Comparison of ENCODE assay signal across 9 mouse cellular contexts in genomic region chr2:163531917-163532316, GRCm38 (mm10). TPM values are rescaled to one million over a fixed set of nuclear protein-coding genes. Genes with fewer than 3 reads are reported as not detected.
DNase-seq lines count a peak whose midpoint lies in the region; ATAC-seq and TF ChIP-seq lines count a peak whose summit lies in the region.
"Had no signal": no experiment of that assay in that cellular context is flagged by ENCODE, and none has a peak within 500 bp of the region (broad histone marks: within the 10 kb centered on the region; RNA-seq: fewer than 3 reads in every experiment).

No protein-coding gene starts in this region.

- H3K9ac ChIP-seq in ES-Bruce4 (ENCODE audit: low read depth, poor library complexity, severe bottlenecking): no peak overlapping the region
- H3K9ac ChIP-seq: liver, embryonic 15.5 days had no signal

- no peaks in the 10 kb centered on the region for H3K4me1 ChIP-seq in ES-Bruce4 (ENCODE audit: control insufficient read depth, insufficient read depth, low read length)
- H3K4me1 ChIP-seq in heart, embryonic 10.5 days: peaks cover 13% of the 10 kb centered on the region
- H3K4me1 ChIP-seq in small intestine, adult 2 months (ENCODE audit: control insufficient read depth, insufficient read depth, insufficient read length, low read length): peaks cover 29% of the 10 kb centered on the region

- no peaks in the 10 kb centered on the region for H3K27me3 ChIP-seq in ES-Bruce4 (ENCODE audit: control insufficient read depth, insufficient read depth, low read length, poor library complexity, severe bottlenecking)
- H3K27me3 ChIP-seq in heart, embryonic 10.5 days (ENCODE audit: insufficient read depth, poor library complexity, severe bottlenecking): peaks cover 31% of the 10 kb centered on the region
- no peaks in the 10 kb centered on the region for H3K27me3 ChIP-seq in small intestine, adult 2 months (ENCODE audit: control insufficient read depth, insufficient read depth, low read length)

- peak; percentile 92 for TF ChIP-seq CTCF in ES-Bruce4 (IDR thresholded peaks at IDR 0.05; ENCODE audit: low read depth, low read length)
- TF ChIP-seq CTCF in small intestine, adult 2 months (IDR thresholded peaks at IDR 0.05; ENCODE audit: extremely low read depth, insufficient read length, insufficient replicate concordance, low read depth, low read length): peak; percentile 91; the same call in 1 of the 2 replicates

- 12% methylated on average over 9 of the region's 9 CpGs for WGBS in heart, embryonic 10.5 days
- 3% methylated on average over 9 of the region's 9 CpGs for WGBS in small intestine, adult 2 months

- no peak for TF ChIP-seq EP300 in ES-Bruce4 (IDR thresholded peaks at IDR 0.05; ENCODE audit: insufficient read depth, low read depth, low read length)

- H3K9me3 ChIP-seq in ES-Bruce4 (replicated peaks; ENCODE audit: control insufficient read depth, insufficient read depth, low read length, poor library complexity, severe bottlenecking): no peaks in the 10 kb centered on the region
- H3K9me3 ChIP-seq in heart, embryonic 10.5 days: no peaks in the 10 kb centered on the region
- H3K9me3 ChIP-seq: liver, embryonic 15.5 days had no signal

- peak; percentile 78 for DNase-seq in adrenal gland, adult 2 months
- DNase-seq in embryo, embryonic 10.5 days (ENCODE audit: low spot score): peak; percentile 90
- peak; percentile 85 for DNase-seq in heart, embryonic 10.5 days (ENCODE audit: low spot score)
- peak; percentile 23 to 79 for DNase-seq in layer of hippocampus, adult 8-10 months (ENCODE audit: low spot score in 2 of 2)
- DNase-seq in lung, postnatal 36 days: peak; percentile 89

- ATAC-seq in inflammation-experienced regulatory T-cells, adult 6 months: no peak

- H3K27ac ChIP-seq in ES-Bruce4 (ENCODE audit: insufficient read depth, low read length): no peak overlapping the region
- no peak overlapping the region; the same call in 1 of the 2 replicates for H3K27ac ChIP-seq in heart, embryonic 10.5 days
- H3K27ac ChIP-seq in small intestine, adult 2 months (ENCODE audit: insufficient read depth, low read depth, low read length): 0 out of 2 replicates have a peak overlapping the region, but pooled peaks have one; percentile 14
- H3K27ac ChIP-seq: liver, embryonic 15.5 days had no signal

- TF ChIP-seq POLR2A in ES-Bruce4 (IDR thresholded peaks at IDR 0.05; ENCODE audit: insufficient read depth, low read length): no peak
- TF ChIP-seq POLR2A in small intestine, adult 2 months (IDR thresholded peaks at IDR 0.05; ENCODE audit: low read depth, low read length): no peak

- H3K36me3 ChIP-seq in ES-Bruce4 (ENCODE audit: control insufficient read depth, insufficient read depth, low read length, poor library complexity, severe bottlenecking): no peaks in the 10 kb centered on the region
- no peaks in the 10 kb centered on the region for H3K36me3 ChIP-seq in heart, embryonic 10.5 days
- peaks cover 30% of the 10 kb centered on the region for H3K36me3 ChIP-seq in small intestine, adult 2 months (ENCODE audit: control insufficient read depth, insufficient read depth, low read length)
- H3K36me3 ChIP-seq: liver, embryonic 15.5 days had no signal

- H3K4me3 ChIP-seq in ES-Bruce4 (ENCODE audit: low read depth, low read length): no peak overlapping the region
- no peak overlapping the region for H3K4me3 ChIP-seq in heart, embryonic 10.5 days
- H3K4me3 ChIP-seq in small intestine, adult 2 months (ENCODE audit: low read depth, low read length): no peak overlapping the region
- H3K4me3 ChIP-seq: liver, embryonic 15.5 days had no signal

RNA-seq across cellular contexts. Expression of gene Hnf4a, which starts 25.3 kb away (rescaled TPM):
- polyA plus RNA-seq in ES-Bruce4 (2011; ENCODE audit: insufficient read depth, insufficient read length, low read depth, missing spikeins): not detected in 2 replicates
- 1 to 10 TPM in 1 of 2 experiments, under 1 TPM in 1; 0.14 to 1.1 TPM for total RNA-seq in adrenal gland, adult 2 months (2021)
- 0.15 TPM in 1 of 2 replicates, not detected in the other for polyA plus RNA-seq in adrenal gland, adult 2 months (2012; rRNA removed)
- polyA plus RNA-seq in heart, embryonic 10.5 days (2016; fragmentation: Nextera tagmentation; extraction: Ambion mirVana): 0.02 and 4.4 TPM in 2 replicates
- total RNA-seq in layer of hippocampus, adult 8-10 months (2022): not detected
- polyA plus RNA-seq in small intestine, adult 2 months (2012; rRNA removed): 179 and 397 TPM in 2 replicates
- polyA plus RNA-seq in inflammation-experienced regulatory T-cells, adult 6 months (2017; shearing (Covaris generic)): not detected

RNA-seq across cellular contexts. Expression of gene R3hdml, which starts 39.8 kb away (rescaled TPM):
- not detected in 2 replicates for polyA plus RNA-seq in ES-Bruce4 (2011; ENCODE audit: insufficient read depth, insufficient read length, low read depth, missing spikeins)
- not detected for total RNA-seq in adrenal gland, adult 2 months (2021)
- not detected in 2 replicates for polyA plus RNA-seq in adrenal gland, adult 2 months (2012; rRNA removed)
- polyA plus RNA-seq in heart, embryonic 10.5 days (2016; fragmentation: Nextera tagmentation; extraction: Ambion mirVana): 0.20 TPM in 1 of 2 replicates, not detected in the other
- not detected for total RNA-seq in layer of hippocampus, adult 8-10 months (2022)
- 0.11 and 2.7 TPM in 2 replicates for polyA plus RNA-seq in small intestine, adult 2 months (2012; rRNA removed)
- polyA plus RNA-seq in inflammation-experienced regulatory T-cells, adult 6 months (2017; shearing (Covaris generic)): not detected
- polyA plus RNA-seq: liver, embryonic 15.5 days had no signal

RNA-seq across cellular contexts. Expression of gene Fitm2, which starts 59.5 kb away (rescaled TPM):
- 4.4 and 4.9 TPM in 2 replicates for polyA plus RNA-seq in ES-Bruce4 (2011; ENCODE audit: insufficient read depth, insufficient read length, low read depth, missing spikeins)
- total RNA-seq in adrenal gland, adult 2 months (2021): 100 to 1,000 TPM in 1 of 2 experiments, 10 to 100 TPM in 1; 88.8 to 102 TPM
- 58.7 and 60.9 TPM in 2 replicates for polyA plus RNA-seq in adrenal gland, adult 2 months (2012; rRNA removed)
- polyA plus RNA-seq in heart, embryonic 10.5 days (2016; fragmentation: Nextera tagmentation; extraction: Ambion mirVana): 13.0 and 19.2 TPM in 2 replicates
- 10 to 100 TPM; 17.0 to 23.5 (median 20.7) TPM for total RNA-seq in layer of hippocampus, adult 8-10 months (2022)
- polyA plus RNA-seq in small intestine, adult 2 months (2012; rRNA removed): 4.4 and 7.0 TPM in 2 replicates
- 1 to 10 TPM; 1.3 to 3.0 (median 2.2) TPM for polyA plus RNA-seq in inflammation-experienced regulatory T-cells, adult 6 months (2017; shearing (Covaris generic))

Comparison
In these comparisons a context has a peak if more than half of its experiments do, and no peak if none do; other contexts are left out.
1. RNA of gene Hnf4a, which starts 25.3 kb away (polyA plus RNA-seq): 179 to 397 TPM in small intestine, adult 2 months; 0.02 to 4.4 TPM in heart, embryonic 10.5 days, 0.15 TPM in adrenal gland, adult 2 months, not detected in ES-Bruce4 and not detected in inflammation-experienced regulatory T-cells, adult 6 months; every median in the first group is over 10 times any median in the second.
2. Peak in every context shown above with its lines, with median percentiles within 50 percentile points of each other: DNase-seq.